Mouse (Mus musculus) adrenal gland, adult 10 weeks (tissue): ENCODE results near the gene Masp2. TPM values are rescaled to one million over a fixed set of nuclear protein-coding genes. Genes with fewer than 3 reads are reported as not detected.

Experiments
- polyA plus RNA-seq: library from polyadenylated mRNA; stranded (reverse); fragments of 350-450 nt; fragmentation: Illumina TruSeq; extraction: RNeasy Lipid Tissue Mini Kit (QIAGEN cat#74804); gene quantifications from one replicate; pipeline ENCODE4 v1.2.3, GENCODE M21; 2014; ENCODE audit warnings: low read depth, low replicate concordance

Masp2 gene
- polyA plus RNA-seq = not detected

DNA sequence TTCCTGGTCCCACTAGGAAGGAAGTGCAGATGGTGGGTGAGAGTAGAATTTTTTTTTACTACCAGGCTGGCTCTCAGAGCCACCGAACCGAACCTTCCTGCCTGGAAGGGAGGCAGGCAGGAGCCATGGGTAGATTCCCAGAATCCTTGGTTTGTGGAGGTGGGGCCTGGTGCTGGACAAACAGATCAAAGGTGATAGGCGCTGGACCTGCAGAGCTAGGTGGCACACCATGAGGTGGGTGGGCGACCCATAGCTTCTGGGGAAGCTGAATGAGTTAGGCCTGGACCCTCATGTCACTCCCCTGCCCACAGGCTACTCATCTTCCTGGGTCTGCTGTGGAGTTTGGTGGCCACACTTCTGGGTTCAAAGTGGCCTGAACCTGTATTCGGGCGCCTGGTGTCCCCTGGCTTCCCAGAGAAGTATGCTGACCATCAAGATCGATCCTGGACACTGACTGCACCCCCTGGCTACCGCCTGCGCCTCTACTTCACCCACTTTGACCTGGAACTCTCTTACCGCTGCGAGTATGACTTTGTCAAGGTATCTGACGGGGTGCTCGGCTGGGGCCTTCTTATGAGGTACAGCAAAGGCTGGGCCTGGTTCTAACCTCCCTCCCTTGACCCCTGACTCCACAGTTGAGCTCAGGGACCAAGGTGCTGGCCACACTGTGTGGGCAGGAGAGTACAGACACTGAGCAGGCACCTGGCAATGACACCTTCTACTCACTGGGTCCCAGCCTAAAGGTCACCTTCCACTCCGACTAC is at the start of gene Masp2:
Gene Masp2, plus strand, starts transcription at position 198 of the 764 bp plus-strand sequence.

DNA sequence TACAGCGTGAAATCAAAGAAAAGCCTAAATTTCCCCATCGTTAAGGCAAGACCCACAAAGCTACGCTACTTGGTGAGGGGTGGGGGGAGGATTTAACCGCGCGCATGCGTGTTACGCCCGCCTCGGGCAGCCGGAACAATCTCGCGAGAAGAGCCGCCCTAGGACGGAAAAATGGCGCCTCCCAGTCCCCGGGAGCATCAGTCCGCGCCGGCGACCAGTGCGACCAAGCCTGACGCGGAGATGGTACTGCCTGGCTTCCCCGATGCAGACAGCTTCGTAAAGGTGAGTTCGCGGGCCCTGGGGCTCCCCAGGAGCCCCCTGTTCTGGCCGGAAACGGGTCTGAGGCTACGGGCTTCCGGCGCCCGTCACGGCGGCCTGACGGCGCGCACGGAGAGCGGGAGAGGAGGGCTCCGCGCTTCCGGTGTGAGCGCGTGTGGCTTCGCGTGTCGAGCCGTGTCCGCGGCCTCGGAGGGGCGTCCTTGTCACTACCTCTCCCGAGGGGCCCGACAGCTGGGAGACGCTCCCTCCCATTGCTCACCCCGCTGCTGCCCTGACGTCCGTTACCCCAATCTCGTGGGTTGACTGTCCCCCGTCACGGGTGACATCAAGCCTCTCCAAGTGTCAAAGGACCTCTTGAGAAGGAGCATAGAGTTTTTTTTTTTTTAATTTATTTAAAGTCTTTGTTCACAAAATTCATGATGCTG is 43.9 kb upstream of the Masp2 start, which contains the start of gene Exosc10:
Gene Exosc10, plus strand, starts transcription at position 133 of the 704 bp plus-strand sequence.

DNA sequence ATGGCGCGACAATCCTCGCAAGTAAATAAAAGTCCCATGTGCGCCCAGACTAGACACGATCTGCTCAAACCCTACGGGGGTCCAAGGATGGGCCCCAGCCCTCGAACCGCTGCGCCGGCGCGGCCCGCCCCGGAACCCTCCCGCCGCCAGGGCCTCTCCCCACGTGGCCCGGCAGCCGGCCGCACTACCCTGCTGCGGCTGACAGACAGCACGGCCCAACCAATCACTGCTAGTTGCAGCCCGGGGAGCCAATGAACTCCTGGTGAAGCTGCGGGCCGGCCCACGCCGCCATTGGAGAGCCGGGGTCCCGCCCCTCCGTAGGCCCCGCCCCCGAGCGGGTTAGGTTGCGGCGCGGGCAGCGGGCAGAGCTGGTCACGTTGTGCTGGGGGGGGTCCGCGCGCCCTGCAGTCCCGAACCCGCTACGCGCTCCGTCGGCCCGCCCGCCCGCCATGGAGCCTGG is 11.2 kb upstream of the Masp2 start, which contains the start of gene Srm:
Gene Srm, plus strand, starts transcription at position 333 of the 460 bp plus-strand sequence.

DNA sequence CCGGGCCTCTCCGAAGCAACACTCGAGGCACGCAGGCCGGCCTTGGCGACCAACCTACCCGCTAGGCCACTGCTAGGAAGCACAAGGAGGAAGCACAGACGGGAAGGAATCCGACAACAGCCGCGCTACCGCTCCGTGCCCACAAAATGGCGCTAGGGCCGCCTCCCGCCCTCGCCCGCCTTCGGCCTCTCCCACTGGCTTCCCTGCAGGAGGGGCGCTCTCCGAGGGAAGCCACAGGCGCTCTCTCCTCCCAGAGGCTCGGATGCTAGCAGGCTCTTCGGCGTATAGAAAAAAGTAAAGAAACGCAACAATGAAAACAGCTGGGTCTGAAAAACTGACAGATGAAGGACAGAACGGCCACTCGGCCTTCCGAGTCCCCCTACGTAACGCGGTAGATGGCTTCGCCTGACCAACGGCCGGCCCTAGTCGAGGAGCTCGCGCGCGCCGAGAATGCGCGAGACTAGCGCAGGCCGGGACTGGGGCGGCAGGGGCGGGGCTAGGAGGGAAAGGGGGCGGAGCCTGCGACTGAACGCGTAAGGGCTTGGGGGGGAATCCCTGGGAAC is 24.4 kb downstream of the Masp2 start, which contains the start of gene Tardbp:
Gene Tardbp, minus strand, starts transcription at position 397 of the 563 bp plus-strand sequence.

DNA sequence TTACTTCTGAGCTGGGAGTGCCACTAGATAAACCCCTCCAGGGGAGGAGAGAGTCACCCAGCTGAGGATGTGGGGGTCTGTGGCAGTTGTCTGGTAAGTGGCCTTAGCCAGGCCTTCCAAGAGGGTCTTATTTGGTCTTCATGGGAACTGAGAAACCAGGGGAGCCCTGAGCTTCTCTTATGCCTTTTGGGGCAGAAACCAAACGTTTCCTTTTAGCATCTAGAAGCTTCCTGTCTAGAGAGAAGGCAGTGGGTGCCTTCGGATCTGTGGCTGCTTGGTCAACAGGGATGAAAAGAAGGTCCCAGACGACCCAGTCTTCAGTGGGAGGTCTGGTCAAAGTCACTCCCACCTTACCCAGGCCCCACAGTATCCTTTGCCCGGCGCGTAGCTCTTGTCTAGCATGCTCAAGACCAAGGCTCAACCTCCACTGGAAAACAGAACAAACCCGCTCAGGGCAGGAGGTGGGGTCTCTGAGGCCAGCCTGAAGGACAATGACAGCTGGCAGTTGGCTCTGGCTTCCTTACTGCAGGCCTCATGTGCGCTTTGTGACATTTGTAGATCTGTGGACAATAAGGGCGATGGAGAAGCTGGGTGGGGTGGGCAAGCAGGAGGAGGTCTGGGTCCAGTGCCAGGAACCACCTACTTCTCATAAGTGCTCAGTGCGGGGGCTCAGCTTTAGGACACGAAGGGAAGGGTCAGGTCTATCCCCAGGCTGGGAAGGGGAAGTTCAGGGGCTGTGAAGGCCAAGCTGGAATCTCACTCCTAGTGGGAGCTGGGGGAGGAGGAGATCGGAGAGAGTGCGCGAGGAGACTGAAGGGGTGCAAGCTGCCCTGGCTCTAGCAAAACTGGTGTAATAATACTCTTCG is 41.2 kb downstream of the Masp2 start, which contains the start of gene Gm572:
Gene Gm572, plus strand, starts transcription at position 27 of the 866 bp plus-strand sequence.

Other genes with a start within 250 kb of the Masp2 start
- 3.4 TPM for gene Ubiad1, start 157.8 kb upstream of the Masp2 start, polyA plus RNA-seq
- 8.6 TPM for gene Mtor, start 153.9 kb upstream of the Masp2 start, polyA plus RNA-seq
- gene Angptl7, start 102.1 kb upstream of the Masp2 start, polyA plus RNA-seq = not detected
- 8.1 TPM for gene Exosc10, start 44.1 kb upstream of the Masp2 start, polyA plus RNA-seq
- 0.93 TPM for gene Srm, start 11.1 kb upstream of the Masp2 start, polyA plus RNA-seq
- 696 TPM for gene Tardbp, start 24.5 kb downstream of the Masp2 start, polyA plus RNA-seq
- not detected for gene Gm572, start 40.8 kb downstream of the Masp2 start, polyA plus RNA-seq
- gene Casz1, start 201.9 kb downstream of the Masp2 start, polyA plus RNA-seq = 1.3 TPM